Mouse (Mus musculus) liver, postnatal 0 days (tissue): ENCODE measurements at regions not wholly inside any gene's neighbourhood (a gene's known extent, or its start where the extent isn't known, plus 50 kb on each side); places are given as distances from the start of the nearest gene placed in this dataset.

ENCODE experiments used
- ATAC-seq: fragments of 200-750 bp; cut with Nextera tagmentation; 2 replicates; pipeline ENCODE4 v1.8.0; 2017; ENCODE audit warnings: mild to moderate bottlenecking, moderate library complexity
- DNase-seq: peaks from one replicate; pipeline ENCODE4 v3.0.0-alpha.2; 2016
- H3K27ac ChIP-seq: fragments of 300-500 bp; sonication (generic); 2 replicates; pipeline ENCODE4 v1.5.1; 2014; ENCODE audit warnings: antibody characterized with exemption, moderate library complexity, mild to moderate bottlenecking, low read depth
- H3K27me3 ChIP-seq: fragments of 300-500 bp; sonication (generic); 2 replicates; pipeline ENCODE4 v1.6.1; 2014; ENCODE audit warnings: low read length, control low read depth, mixed read lengths; ENCODE audit not compliant: insufficient read depth
- H3K36me3 ChIP-seq: fragments of 300-500 bp; sonication (generic); replicated peaks from 2 replicates; pipeline ENCODE4 v1.6.1; 2014; ENCODE audit warnings: mild to moderate bottlenecking, control low read depth, low read length, moderate library complexity, mixed read lengths; ENCODE audit not compliant: insufficient read depth
- H3K4me1 ChIP-seq: fragments of 300-500 bp; sonication (generic); 2 replicates; pipeline ENCODE4 v1.6.1; 2014; ENCODE audit warnings: antibody characterized with exemption, mild to moderate bottlenecking, control low read depth; ENCODE audit not compliant: insufficient read depth
- H3K4me2 ChIP-seq: fragments of 300-500 bp; sonication (generic); 2 replicates; pipeline ENCODE4 v1.6.1; 2014; ENCODE audit warnings: low read depth, mild to moderate bottlenecking, low read length, moderate library complexity, mixed read lengths
- H3K4me3 ChIP-seq: fragments of 300-500 bp; sonication (generic); 2 replicates; pipeline ENCODE4 v1.5.1; 2014; ENCODE audit warnings: low read depth, low read length
- H3K9ac ChIP-seq: fragments of 300-500 bp; sonication (generic); replicated peaks from 2 replicates; pipeline ENCODE4 v1.6.1; 2014; ENCODE audit warnings: mild to moderate bottlenecking, moderate library complexity
- H3K9me3 ChIP-seq: fragments of 300-500 bp; sonication (generic); 2 replicates; pipeline ENCODE4 v1.6.1; 2016; ENCODE audit warnings: mild to moderate bottlenecking, control low read depth, low read length, mixed read lengths
- CTCF ChIP-seq: sonication (generic); IDR thresholded peaks from 2 replicates; pipeline ENCODE4 v1.5.1; 2016; ENCODE audit warnings: antibody characterized with exemption, low read depth
- EP300 ChIP-seq: IDR thresholded peaks from 2 replicates; pipeline ENCODE4 v1.6.1; 2016; ENCODE audit warnings: antibody characterized with exemption, low read depth, mild to moderate bottlenecking
- WGBS: fragments of 180-500 bp; shearing (Covaris S2); extraction: QIAGEN DNeasy Blood & Tissue Kit; methylation state at CpG from one replicate; pipeline ENCODE4 v1.1.7; 2014; ENCODE audit not compliant: insufficient replicate concordance; 5-methylcytosine and 5-hydroxymethylcytosine counted together

- H3K4me1 ChIP-seq, result no peaks in the 10 kb centered on the region; the same call in 1 of the 2 replicates
- DNase-seq, result no peak
- ATAC-seq, result no peak
- H3K36me3 ChIP-seq, result no peaks in the 10 kb centered on the region
- H3K9me3 ChIP-seq, result no peaks in the 10 kb centered on the region
- WGBS, result 48% methylated on average over 3 of the region's 3 CpGs
- H3K9ac ChIP-seq, result no peak overlapping the region
- no peak overlapping the region for H3K4me2 ChIP-seq
- H3K4me3 ChIP-seq, result no peak overlapping the region
- H3K27ac ChIP-seq, result no peak overlapping the region
- TF ChIP-seq EP300 (no peak), CTCF (no peak)
- no peaks in the 10 kb centered on the region for H3K27me3 ChIP-seq
Observed at GRCm38 (mm10) chr4:154726636-154727045, 59.0 kb upstream of the Actrt2 start.

GRCm38 (mm10) chr4:154727945-154728344, 60.3 kb upstream of the Actrt2 start:
- H3K9me3 ChIP-seq, result no peaks in the 10 kb centered on the region
- no peak overlapping the region for H3K4me3 ChIP-seq
- ATAC-seq, result peak; percentile 76
- 59% methylated on average over 7 of the region's 7 CpGs for WGBS
- H3K27ac ChIP-seq, result no peak overlapping the region
- TF ChIP-seq EP300 (no peak), CTCF (no peak)
- no peak overlapping the region for H3K9ac ChIP-seq
- H3K27me3 ChIP-seq, result no peaks in the 10 kb centered on the region
- no peak overlapping the region for H3K4me2 ChIP-seq
- no peak for DNase-seq
- no peaks in the 10 kb centered on the region; the same call in 1 of the 2 replicates for H3K4me1 ChIP-seq
- no peaks in the 10 kb centered on the region for H3K36me3 ChIP-seq

- no peaks in the 10 kb centered on the region for H3K9me3 ChIP-seq
- H3K4me2 ChIP-seq, result no peak overlapping the region
- no peak for TF ChIP-seq CTCF
- no peak for TF ChIP-seq EP300
- no peak for DNase-seq
- H3K27me3 ChIP-seq, result no peaks in the 10 kb centered on the region
- H3K27ac ChIP-seq, result no peak overlapping the region
- 80% methylated on average over 5 of the region's 5 CpGs for WGBS
- no peaks in the 10 kb centered on the region for H3K36me3 ChIP-seq
- H3K4me3 ChIP-seq, result no peak overlapping the region
- H3K9ac ChIP-seq, result no peak overlapping the region
- ATAC-seq, result no peak
- no peaks in the 10 kb centered on the region; the same call in 1 of the 2 replicates for H3K4me1 ChIP-seq
Observed at GRCm38 (mm10) chr4:154730646-154731045, 63.0 kb upstream of the Actrt2 start.

- H3K27me3 ChIP-seq, result no peaks in the 10 kb centered on the region
Observed at GRCm38 (mm10) chr4:154731345-154731744, 63.7 kb upstream of the Actrt2 start.

GRCm38 (mm10) chr4:154736071-154736470, 68.4 kb upstream of the Actrt2 start:
- WGBS, result 72% methylated on average over 6 of the region's 6 CpGs
- no peak for ATAC-seq

More at GRCm38 (mm10) chr4:154731345-154731744, 63.7 kb upstream of the Actrt2 start:
- Histone ChIP-seq H3K27ac (no peak overlapping the region), H3K9me3 (no peaks in the 10 kb centered on the region), H3K4me3 (no peak overlapping the region), H3K36me3 (no peaks in the 10 kb centered on the region), H3K9ac (no peak overlapping the region), H3K4me1 (no peaks in the 10 kb centered on the region; the same call in 1 of the 2 replicates), H3K4me2 (no peak overlapping the region)
- DNase-seq (no peak), ATAC-seq (no peak)
- TF ChIP-seq CTCF, result no peak
- TF ChIP-seq EP300, result no peak
- whole genome bisulfite sequencing, result 73% methylated on average over 15 of the region's 15 CpGs

GRCm38 (mm10) chr4:154741123-154741890, 73.6 kb upstream of the Actrt2 start:
- no peak for ATAC-seq
- no peak for DNase-seq
- Histone ChIP-seq H3K4me2 (no peak overlapping the region), H3K36me3 (no peaks in the 10 kb centered on the region), H3K4me1 (no peaks in the 10 kb centered on the region), H3K9me3 (no peaks in the 10 kb centered on the region), H3K27me3 (no peaks in the 10 kb centered on the region), H3K9ac (no peak overlapping the region), H3K4me3 (no peak overlapping the region), H3K27ac (no peak overlapping the region)
- TF ChIP-seq EP300, result no peak
- no peak for TF ChIP-seq CTCF
- 62% methylated on average over 27 of the region's 27 CpGs for WGBS

More at GRCm38 (mm10) chr4:154736071-154736470, 68.4 kb upstream of the Actrt2 start:
- no peak for TF ChIP-seq CTCF
- no peak for TF ChIP-seq EP300
- Histone ChIP-seq H3K27ac (no peak overlapping the region), H3K4me2 (no peak overlapping the region), H3K4me1 (no peaks in the 10 kb centered on the region), H3K27me3 (no peaks in the 10 kb centered on the region), H3K4me3 (no peak overlapping the region), H3K9me3 (no peaks in the 10 kb centered on the region), H3K9ac (no peak overlapping the region), H3K36me3 (no peaks in the 10 kb centered on the region)
- no peak for DNase-seq
